Mouse (Mus musculus) forebrain, embryonic 11.5 days (tissue): Measurements from ENCODE around the gene Zmiz1. TPM values are rescaled to one million over a fixed set of nuclear protein-coding genes. Genes with fewer than 3 reads are reported as not detected.
A peak's percentile ranks its signal among the peaks of the same experiment; 100 is the strongest.

ENCODE experiments used
- ATAC-seq: fragments of 200-750 bp; cut with Nextera tagmentation; replicated peaks from 2 replicates; pipeline ENCODE4 v1.8.0; 2017; ENCODE audit warnings: moderate TSS enrichment; ENCODE audit not compliant: low FRiP score
- DNase-seq: peaks from one replicate; pipeline ENCODE4 v3.0.0-alpha.2; 2017; ENCODE audit warnings: low spot score
- H3K27ac ChIP-seq: fragments of 300-500 bp; sonication (generic); 2 replicates; pipeline ENCODE4 v1.5.1; 2014; ENCODE audit warnings: low read depth, low read length
- H3K27me3 ChIP-seq: fragments of 300-500 bp; sonication (generic); 2 replicates; pipeline ENCODE4 v1.6.1; 2014; ENCODE audit warnings: mild to moderate bottlenecking, low read length, mixed read lengths; ENCODE audit not compliant: control insufficient read depth, insufficient read depth
- H3K36me3 ChIP-seq: fragments of 300-500 bp; sonication (generic); 2 replicates; pipeline ENCODE4 v1.6.1; 2014; ENCODE audit warnings: mild to moderate bottlenecking, low read length, moderate library complexity, mixed read lengths; ENCODE audit not compliant: control insufficient read depth, insufficient read depth
- H3K4me1 ChIP-seq: fragments of 300-500 bp; sonication (generic); replicated peaks from 2 replicates; pipeline ENCODE4 v1.6.1; 2014; ENCODE audit warnings: low read length, mixed read lengths; ENCODE audit not compliant: control insufficient read depth, insufficient read depth
- H3K4me2 ChIP-seq: fragments of 300-500 bp; sonication (generic); 2 replicates; pipeline ENCODE4 v1.6.1; 2014; ENCODE audit warnings: low read depth, mild to moderate bottlenecking, low read length, moderate library complexity, mixed read lengths; ENCODE audit not compliant: severe bottlenecking
- H3K4me3 ChIP-seq: fragments of 300-500 bp; sonication (generic); 2 replicates; pipeline ENCODE4 v1.5.1; 2014; ENCODE audit warnings: low read depth, low read length
- H3K9ac ChIP-seq: fragments of 300-500 bp; sonication (generic); 2 replicates; pipeline ENCODE4 v1.6.1; 2014; ENCODE audit warnings: low read length
- H3K9me3 ChIP-seq: fragments of 300-500 bp; sonication (generic); 2 replicates; pipeline ENCODE4 v1.6.1; 2016; ENCODE audit warnings: low read length, mixed read lengths; ENCODE audit not compliant: control insufficient read depth
- WGBS: fragments of 180-500 bp; shearing (Covaris S2); extraction: QIAGEN DNeasy Blood & Tissue Kit; methylation state at CpG from one replicate; pipeline ENCODE4 v1.1.7; 2014; 5-methylcytosine and 5-hydroxymethylcytosine counted together
- polyA plus RNA-seq: library from polyadenylated mRNA; unstranded; fragments of >200 nt; fragmentation: Nextera tagmentation; extraction: Ambion mirVana; gene quantifications from 2 replicates; pipeline ENCODE4 v1.2.1, GENCODE M21; 2014

Zmiz1 gene
- polyA plus RNA-seq, 1 experiment from 2014 or later, result 71.2 TPM

DNA sequence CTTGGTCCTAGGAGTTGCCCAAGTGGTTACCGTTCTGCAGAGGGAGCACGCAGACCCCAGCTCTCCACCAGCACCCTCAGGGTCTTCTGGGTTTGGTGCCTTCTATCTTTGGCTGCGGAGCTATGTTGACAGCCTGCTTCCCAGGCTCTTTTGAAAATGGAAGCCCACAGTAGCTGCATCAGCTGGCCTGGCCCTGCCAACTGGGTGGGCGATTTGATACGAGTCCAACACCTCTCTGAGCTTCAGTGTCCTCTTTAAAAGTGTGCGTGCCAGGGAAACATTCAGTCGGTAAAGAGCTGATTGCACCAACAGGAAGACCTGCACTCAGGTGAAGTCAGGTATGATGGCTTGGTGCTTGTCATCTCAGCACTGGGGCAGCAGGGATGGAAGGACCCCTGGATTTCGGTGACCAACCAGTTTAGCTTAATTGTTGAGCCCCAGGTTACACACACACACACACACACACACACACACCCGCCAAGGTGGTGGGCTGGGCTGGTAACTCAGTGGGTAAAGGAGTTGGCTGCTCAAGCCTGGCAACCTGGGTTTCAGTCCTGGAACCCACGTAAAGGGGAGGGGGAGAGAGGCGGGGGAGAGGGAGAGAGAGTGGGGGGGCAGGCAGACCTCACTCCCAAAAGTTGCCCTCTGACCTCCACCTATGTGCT lies 22.8 kb downstream of the Zmiz1 start:
- WGBS, result 91% methylated on average over 11 of the region's 11 CpGs

DNA sequence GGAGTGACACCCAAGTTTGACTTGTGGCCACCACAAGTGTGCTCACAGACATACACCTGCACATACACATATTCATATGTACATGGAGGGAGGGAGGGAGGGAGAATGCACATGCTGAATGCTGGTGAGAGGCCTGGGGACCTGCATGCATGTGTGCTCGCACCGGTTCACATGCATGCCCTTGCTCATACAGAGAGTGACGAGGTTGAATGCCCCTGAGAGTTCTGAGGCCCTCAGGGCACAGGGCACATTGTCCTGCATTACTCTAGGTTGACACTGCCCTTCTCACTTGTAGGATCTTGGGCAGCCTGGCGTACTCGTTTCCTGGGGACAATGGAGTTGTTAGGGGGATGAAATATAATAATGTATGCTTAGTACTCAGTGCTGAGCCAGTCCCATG lies 23.4 kb downstream of the Zmiz1 start:
- no peak for ATAC-seq
- no peaks in the 10 kb centered on the region; the same call in 1 of the 2 replicates for H3K36me3 ChIP-seq
- H3K4me2 ChIP-seq, result no peak overlapping the region
- no peak overlapping the region for H3K27ac ChIP-seq
- no peaks in the 10 kb centered on the region for H3K9me3 ChIP-seq
- no peak overlapping the region for H3K9ac ChIP-seq
- WGBS, result 66% methylated on average over 5 of the region's 5 CpGs
- peaks cover 32% of the 10 kb centered on the region for H3K4me1 ChIP-seq
- no peaks in the 10 kb centered on the region for H3K27me3 ChIP-seq
- no peak for DNase-seq
- H3K4me3 ChIP-seq, result no peak overlapping the region

More for the DNA sequence above, 22.8 kb downstream of the Zmiz1 start:
- no peak overlapping the region for H3K9ac ChIP-seq
- H3K4me2 ChIP-seq, result no peak overlapping the region
- no peaks in the 10 kb centered on the region; the same call in 1 of the 2 replicates for H3K36me3 ChIP-seq
- H3K4me3 ChIP-seq, result no peak overlapping the region
- DNase-seq (no peak), ATAC-seq (no peak)
- H3K9me3 ChIP-seq, result no peaks in the 10 kb centered on the region
- no peak overlapping the region for H3K27ac ChIP-seq
- H3K4me1 ChIP-seq, result peaks cover 34% of the 10 kb centered on the region
- H3K27me3 ChIP-seq, result no peaks in the 10 kb centered on the region

- peaks cover 31% of the 10 kb centered on the region for H3K4me1 ChIP-seq
- no peaks in the 10 kb centered on the region for H3K9me3 ChIP-seq
- WGBS, result 93% methylated on average over 2 of the region's 2 CpGs
- ATAC-seq (no peak), DNase-seq (no peak)
- no peak overlapping the region for H3K4me2 ChIP-seq
- 0 out of 2 replicates have a peak overlapping the region, but pooled peaks have one; percentile 18 for H3K27ac ChIP-seq
- no peaks in the 10 kb centered on the region for H3K27me3 ChIP-seq
- no peak overlapping the region for H3K9ac ChIP-seq
- no peak overlapping the region for H3K4me3 ChIP-seq
- no peaks in the 10 kb centered on the region; the same call in 1 of the 2 replicates for H3K36me3 ChIP-seq
Observed at GRCm38 (mm10) chr14:25483285-25483684, 24.3 kb downstream of the Zmiz1 start.

DNA sequence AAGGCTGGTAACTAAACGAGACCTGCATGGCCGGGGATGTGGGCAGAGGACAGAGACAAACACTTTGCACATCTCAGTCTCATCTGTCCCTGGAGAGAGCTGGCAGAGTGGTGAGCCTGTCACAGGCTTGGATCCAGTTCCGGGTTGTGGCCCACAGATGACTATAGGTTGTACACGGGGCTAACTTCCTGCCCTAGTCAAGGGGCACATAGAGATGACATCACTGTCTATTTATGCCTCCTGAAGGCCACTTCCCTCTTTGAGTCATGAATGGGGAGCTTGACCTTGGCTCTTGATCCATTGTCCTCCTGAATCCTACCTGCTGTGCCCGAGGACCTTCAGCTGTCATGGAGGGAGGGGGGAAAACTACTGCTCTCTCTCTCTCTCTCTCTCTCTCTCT lies 25.1 kb downstream of the Zmiz1 start:
- Histone ChIP-seq H3K36me3 (no peaks in the 10 kb centered on the region; the same call in 1 of the 2 replicates), H3K4me1 (peaks cover 24% of the 10 kb centered on the region), H3K27ac (no peak overlapping the region), H3K9ac (no peak overlapping the region), H3K4me3 (no peak overlapping the region), H3K9me3 (no peaks in the 10 kb centered on the region), H3K27me3 (no peaks in the 10 kb centered on the region), H3K4me2 (no peak overlapping the region)
- ATAC-seq (no peak), DNase-seq (no peak)
- WGBS, result 48% methylated on average over 5 of the region's 5 CpGs

DNA sequence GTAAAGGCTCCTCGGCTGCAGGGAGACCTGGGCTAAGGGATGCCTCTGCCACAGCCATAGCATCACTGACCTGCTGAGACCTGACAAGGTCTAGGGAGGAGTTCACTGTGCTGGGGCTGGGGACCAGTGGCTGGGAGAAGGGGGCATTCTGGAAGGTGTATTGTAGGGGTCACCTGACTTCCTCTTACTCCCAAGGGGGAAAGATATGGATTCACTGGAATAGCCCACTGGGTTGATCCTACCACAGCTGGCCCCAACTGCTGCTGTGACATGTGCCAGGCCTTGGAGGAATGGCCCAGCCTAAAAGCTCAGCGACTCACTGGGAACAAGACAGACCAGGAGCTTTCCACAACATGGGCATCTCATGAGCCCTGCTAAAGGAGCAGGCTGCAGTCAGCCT lies 27.2 kb downstream of the Zmiz1 start:
- no peak overlapping the region for H3K27ac ChIP-seq
- H3K36me3 ChIP-seq, result no peaks in the 10 kb centered on the region
- WGBS, result 91% methylated on average over 2 of the region's 2 CpGs
- no peak overlapping the region for H3K9ac ChIP-seq
- DNase-seq (no peak), ATAC-seq (no peak)
- no peak overlapping the region for H3K4me2 ChIP-seq
- no peaks in the 10 kb centered on the region for H3K27me3 ChIP-seq
- peaks cover 21% of the 10 kb centered on the region; the same call in 1 of the 2 replicates for H3K4me1 ChIP-seq
- no peaks in the 10 kb centered on the region for H3K9me3 ChIP-seq
- H3K4me3 ChIP-seq, result no peak overlapping the region

DNA sequence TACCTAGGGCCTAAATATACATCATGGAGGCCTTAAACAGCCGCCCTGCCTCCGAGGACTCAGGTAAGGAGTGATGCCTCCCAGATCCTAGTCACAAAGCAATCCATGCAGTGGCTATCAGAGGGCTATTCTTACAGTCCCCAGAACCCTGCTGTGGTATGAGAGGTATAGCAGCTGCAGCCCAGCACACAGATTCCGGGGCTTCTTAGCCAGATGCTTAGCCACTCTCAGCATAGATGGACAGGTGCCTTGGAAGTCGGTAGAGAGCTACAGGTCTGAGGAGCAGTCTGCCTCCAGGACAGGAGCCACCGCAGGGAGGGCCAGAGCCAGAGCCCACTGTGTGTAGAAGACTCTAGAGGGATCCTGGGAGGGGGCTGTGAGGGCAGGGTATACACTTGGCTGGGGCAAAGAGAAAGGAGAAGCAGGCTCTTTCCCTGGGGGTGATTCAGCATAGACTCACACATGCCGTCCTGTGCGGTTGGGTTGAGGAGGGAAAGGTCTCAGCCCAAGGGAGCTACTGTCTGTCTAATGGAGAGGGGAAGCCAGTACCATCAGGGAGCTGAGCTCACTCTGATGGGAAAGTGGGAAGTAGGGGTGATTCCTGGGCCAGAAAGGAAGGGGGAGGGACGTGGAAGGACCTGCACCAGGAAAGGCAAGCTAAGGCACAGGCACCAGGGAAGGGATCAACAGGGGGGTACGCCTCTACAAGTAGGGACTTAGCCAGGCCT lies 27.9 kb downstream of the Zmiz1 start:
- H3K4me2 ChIP-seq, result no peak overlapping the region
- no peaks in the 10 kb centered on the region for H3K27me3 ChIP-seq
- H3K4me3 ChIP-seq, result no peak overlapping the region
- H3K4me1 ChIP-seq, result peaks cover 21% of the 10 kb centered on the region; the same call in 1 of the 2 replicates
- H3K36me3 ChIP-seq, result no peaks in the 10 kb centered on the region
- no peaks in the 10 kb centered on the region for H3K9me3 ChIP-seq
- WGBS, result 80% methylated on average over 9 of the region's 9 CpGs
- DNase-seq (no peak), ATAC-seq (no peak)
- no peak overlapping the region for H3K9ac ChIP-seq
- no peak overlapping the region for H3K27ac ChIP-seq

DNA sequence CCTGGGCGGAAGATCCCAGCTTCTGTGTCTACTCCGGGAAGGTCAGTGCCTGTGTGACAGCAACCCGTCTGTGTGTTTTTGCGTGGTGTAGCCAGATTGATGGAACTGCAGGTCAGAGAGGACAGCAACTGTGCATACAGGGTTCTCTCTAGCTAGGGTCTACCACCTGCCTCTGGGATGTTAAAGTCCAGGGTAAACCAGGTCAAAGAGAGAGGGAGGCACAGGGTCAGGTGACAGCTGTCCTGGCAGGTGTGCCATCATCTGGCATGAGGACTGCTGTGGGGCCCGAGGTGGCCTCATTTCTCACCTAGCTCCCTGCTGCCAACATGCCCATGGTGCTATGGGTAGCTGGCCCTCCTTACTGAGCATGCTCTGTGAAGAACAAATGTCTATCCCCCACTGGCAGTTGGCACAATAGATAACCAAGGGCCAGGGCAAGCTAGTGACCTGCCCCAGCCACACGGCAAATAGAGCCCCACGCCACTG lies 28.5 kb downstream of the Zmiz1 start:
- no peaks in the 10 kb centered on the region for H3K36me3 ChIP-seq
- H3K27ac ChIP-seq, result no peak overlapping the region
- H3K9ac ChIP-seq, result no peak overlapping the region
- DNase-seq (no peak), ATAC-seq (no peak)
- H3K4me2 ChIP-seq, result no peak overlapping the region
- no peak overlapping the region for H3K4me3 ChIP-seq
- H3K9me3 ChIP-seq, result no peaks in the 10 kb centered on the region
- peaks cover 17% of the 10 kb centered on the region; the same call in 1 of the 2 replicates for H3K4me1 ChIP-seq
- no peaks in the 10 kb centered on the region for H3K27me3 ChIP-seq
- WGBS, result 92% methylated on average over 7 of the region's 7 CpGs

DNA sequence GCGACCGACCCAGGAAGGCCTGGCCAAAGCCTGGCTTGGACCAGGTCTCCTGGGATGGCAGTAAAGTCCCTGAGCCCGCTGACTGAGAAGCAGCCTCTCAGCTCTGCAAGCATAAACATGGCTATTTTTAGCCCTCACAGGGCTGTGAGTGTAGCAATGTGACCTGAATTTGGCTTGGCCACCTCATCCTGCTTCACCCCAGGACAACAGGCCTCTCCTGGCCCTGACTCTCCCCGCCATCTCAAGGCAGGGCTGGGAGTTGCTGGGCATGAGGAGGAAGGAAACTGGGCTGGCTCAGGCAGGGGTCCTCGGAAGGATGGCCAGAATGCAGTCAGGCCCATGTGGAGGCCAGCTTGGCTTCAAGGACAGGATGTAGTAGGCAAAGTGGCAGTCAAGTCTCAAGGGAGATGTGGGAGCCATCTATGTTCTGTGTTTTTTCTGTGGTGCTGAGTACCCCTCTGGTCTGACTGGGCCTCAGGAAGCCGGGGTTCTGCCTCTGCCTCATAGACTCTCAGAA lies 29.2 kb downstream of the Zmiz1 start:
- ATAC-seq, result no peak
- no peaks in the 10 kb centered on the region for H3K9me3 ChIP-seq
- no peak overlapping the region for H3K4me2 ChIP-seq
- H3K4me3 ChIP-seq, result no peak overlapping the region
- DNase-seq, result no peak
- no peak overlapping the region for H3K9ac ChIP-seq
- H3K36me3 ChIP-seq, result no peaks in the 10 kb centered on the region
- H3K4me1 ChIP-seq, result peaks cover 17% of the 10 kb centered on the region; the same call in 1 of the 2 replicates
- H3K27me3 ChIP-seq, result no peaks in the 10 kb centered on the region
- no peak overlapping the region for H3K27ac ChIP-seq
- 92% methylated on average over 6 of the region's 6 CpGs for WGBS
